Mouse (Mus musculus) forebrain, embryonic 12.5 days (tissue): Measurements from ENCODE around the gene Mymx. TPM values are rescaled to one million over a fixed set of nuclear protein-coding genes. Genes with fewer than 3 reads are reported as not detected.

ENCODE experiments used
- ATAC-seq: fragments of 200-750 bp; cut with Nextera tagmentation; 2 replicates; pipeline ENCODE4 v1.8.0; 2017; ENCODE audit warnings: moderate TSS enrichment; ENCODE audit not compliant: low FRiP score
- H3K27ac ChIP-seq: fragments of 300-500 bp; sonication (generic); 2 replicates; pipeline ENCODE4 v1.5.1; 2016; ENCODE audit warnings: mild to moderate bottlenecking
- H3K27me3 ChIP-seq: fragments of 300-500 bp; sonication (generic); 2 replicates; pipeline ENCODE4 v1.6.1; 2016; ENCODE audit warnings: mild to moderate bottlenecking
- H3K36me3 ChIP-seq: fragments of 300-500 bp; sonication (generic); replicated peaks from 2 replicates; pipeline ENCODE4 v1.6.1; 2016; ENCODE audit warnings: mild to moderate bottlenecking
- H3K4me1 ChIP-seq: fragments of 300-500 bp; sonication (generic); 2 replicates; pipeline ENCODE4 v1.6.1; 2016
- H3K4me2 ChIP-seq: fragments of 300-500 bp; sonication (generic); 2 replicates; pipeline ENCODE4 v1.6.1; 2016; ENCODE audit warnings: mild to moderate bottlenecking, moderate library complexity
- H3K4me3 ChIP-seq: fragments of 300-500 bp; sonication (generic); replicated peaks from 2 replicates; pipeline ENCODE4 v1.5.1; 2016; ENCODE audit warnings: mild to moderate bottlenecking
- H3K9ac ChIP-seq: fragments of 300-500 bp; sonication (generic); 2 replicates; pipeline ENCODE4 v1.6.1; 2016; ENCODE audit warnings: mild to moderate bottlenecking
- H3K9me3 ChIP-seq: fragments of 300-500 bp; sonication (generic); 2 replicates; pipeline ENCODE4 v1.6.1; 2016
- WGBS: fragments of 180-500 bp; shearing (Covaris S2); methylation state at CpG from one replicate; pipeline ENCODE4 v1.1.7; 2016; 5-methylcytosine and 5-hydroxymethylcytosine counted together
- polyA plus RNA-seq: library from polyadenylated mRNA; unstranded; fragments of >200 nt; fragmentation: Nextera tagmentation; extraction: Ambion mirVana; gene quantifications from 2 replicates; pipeline ENCODE4 v1.2.1, GENCODE M21; 2016

Mymx gene
- polyA plus RNA-seq, 1 experiment from 2014 or later, result 0.24 TPM

- no peaks in the 10 kb centered on the region for H3K27me3 ChIP-seq
- peaks cover 36% of the 10 kb centered on the region for H3K4me1 ChIP-seq
- 0% methylated on average over 18 of the region's 18 CpGs for WGBS
- H3K36me3 ChIP-seq, result peaks cover 30% of the 10 kb centered on the region
- peak overlapping the region; percentile 95 for H3K9ac ChIP-seq
- peak; percentile 75 for ATAC-seq
- H3K4me3 ChIP-seq, result peak overlapping the region; percentile 97
- H3K27ac ChIP-seq, result peak overlapping the region; percentile 98
- H3K9me3 ChIP-seq, result no peaks in the 10 kb centered on the region
- H3K4me2 ChIP-seq, result peak overlapping the region; percentile 81
Observed at GRCm38 (mm10) chr17:45573780-45574123, 28.1 kb downstream of the Mymx start.

GRCm38 (mm10) chr17:45573087-45573779 lies 28.7 kb downstream of the Mymx start, which contains the start of gene Hsp90ab1:
Hsp90ab1 (minus strand) TSS chr17:45573271.
- Histone ChIP-seq H3K4me2 (peak within 1 kb of the TSS; percentile 81), H3K36me3 (peaks cover 36% of the 10 kb centered on the region), H3K9me3 (no peaks in the 10 kb centered on the region), H3K9ac (peak within 1 kb of the TSS; percentile 95), H3K4me1 (peaks cover 41% of the 10 kb centered on the region), H3K27ac (peak within 1 kb of the TSS; percentile 98), H3K4me3 (peak within 1 kb of the TSS; percentile 97), H3K27me3 (no peaks in the 10 kb centered on the region)
- peak; percentile 89 for ATAC-seq
- WGBS, result under 1% methylated on average over 41 of the region's 41 CpGs

GRCm38 (mm10) chr17:45572103-45573086 lies 29.5 kb downstream of the Mymx start:
- Histone ChIP-seq H3K9me3 (no peaks in the 10 kb centered on the region), H3K4me1 (peaks cover 46% of the 10 kb centered on the region), H3K9ac (peak overlapping the region; percentile 95), H3K4me2 (peak overlapping the region; percentile 81), H3K36me3 (peaks cover 44% of the 10 kb centered on the region), H3K27me3 (no peaks in the 10 kb centered on the region), H3K4me3 (peak overlapping the region; percentile 97), H3K27ac (peak overlapping the region; percentile 98)
- WGBS, result under 1% methylated on average over 57 of the region's 57 CpGs
- ATAC-seq, result peak; percentile 62

- Histone ChIP-seq H3K9me3 (no peaks in the 10 kb centered on the region), H3K4me3 (no peak overlapping the region), H3K9ac (peak overlapping the region; percentile 3; the same call in 1 of the 2 replicates), H3K27ac (no peak overlapping the region), H3K4me2 (no peak overlapping the region), H3K4me1 (peaks cover 60% of the 10 kb centered on the region), H3K36me3 (peaks cover 65% of the 10 kb centered on the region), H3K27me3 (no peaks in the 10 kb centered on the region)
- 88% methylated on average over 4 of the region's 4 CpGs for WGBS
- ATAC-seq, result no peak
Observed at GRCm38 (mm10) chr17:45569999-45570398, 31.9 kb downstream of the Mymx start.

GRCm38 (mm10) chr17:45568990-45569389 lies 32.9 kb downstream of the Mymx start:
- no peak overlapping the region for H3K27ac ChIP-seq
- H3K9me3 ChIP-seq, result no peaks in the 10 kb centered on the region
- 89% methylated on average over 12 of the region's 12 CpGs for WGBS
- peaks cover 59% of the 10 kb centered on the region for H3K4me1 ChIP-seq
- H3K4me2 ChIP-seq, result no peak overlapping the region
- no peak for ATAC-seq
- no peak overlapping the region for H3K9ac ChIP-seq
- H3K27me3 ChIP-seq, result no peaks in the 10 kb centered on the region
- peaks cover 65% of the 10 kb centered on the region for H3K36me3 ChIP-seq
- no peak overlapping the region for H3K4me3 ChIP-seq

GRCm38 (mm10) chr17:45567162-45567601 lies 34.7 kb downstream of the Mymx start:
- Histone ChIP-seq H3K4me1 (peaks cover 59% of the 10 kb centered on the region), H3K36me3 (peaks cover 65% of the 10 kb centered on the region), H3K9ac (no peak overlapping the region), H3K4me2 (no peak overlapping the region), H3K9me3 (no peaks in the 10 kb centered on the region), H3K4me3 (no peak overlapping the region), H3K27ac (0 out of 2 replicates have a peak overlapping the region, but pooled peaks have one; percentile 37), H3K27me3 (no peaks in the 10 kb centered on the region)
- WGBS, result 25% methylated on average over 4 of the region's 4 CpGs
- no peak for ATAC-seq

GRCm38 (mm10) chr17:45566360-45567161 lies 35.3 kb downstream of the Mymx start:
- H3K27ac ChIP-seq, result 0 out of 2 replicates have a peak overlapping the region, but pooled peaks have one; percentile 37
- peaks cover 63% of the 10 kb centered on the region for H3K36me3 ChIP-seq
- peaks cover 53% of the 10 kb centered on the region for H3K4me1 ChIP-seq
- no peak overlapping the region for H3K4me3 ChIP-seq
- 0 out of 2 replicates have a peak overlapping the region, but pooled peaks have one; percentile 1 for H3K4me2 ChIP-seq
- 69% methylated on average over 18 of the region's 18 CpGs for WGBS
- no peak overlapping the region for H3K9ac ChIP-seq
- H3K27me3 ChIP-seq, result no peaks in the 10 kb centered on the region
- H3K9me3 ChIP-seq, result no peaks in the 10 kb centered on the region
- ATAC-seq, result no peak

GRCm38 (mm10) chr17:45566031-45566359 lies 35.9 kb downstream of the Mymx start:
- Histone ChIP-seq H3K4me2 (no peak overlapping the region), H3K27ac (0 out of 2 replicates have a peak overlapping the region, but pooled peaks have one; percentile 31), H3K27me3 (no peaks in the 10 kb centered on the region), H3K4me1 (peaks cover 48% of the 10 kb centered on the region), H3K9me3 (no peaks in the 10 kb centered on the region), H3K36me3 (peaks cover 57% of the 10 kb centered on the region), H3K4me3 (no peak overlapping the region), H3K9ac (no peak overlapping the region)
- 90% methylated on average over 1 of the region's 1 CpGs for WGBS
- ATAC-seq, result no peak

GRCm38 (mm10) chr17:45565103-45565502 lies 36.8 kb downstream of the Mymx start:
- no peaks in the 10 kb centered on the region for H3K9me3 ChIP-seq
- peaks cover 48% of the 10 kb centered on the region for H3K36me3 ChIP-seq
- peak overlapping the region; percentile 74 for H3K4me2 ChIP-seq
- peak overlapping the region; percentile 83 for H3K4me3 ChIP-seq
- no peaks in the 10 kb centered on the region for H3K27me3 ChIP-seq
- H3K9ac ChIP-seq, result peak overlapping the region; percentile 95
- WGBS, result 93% methylated on average over 11 of the region's 11 CpGs
- no peak for ATAC-seq
- 0 out of 2 replicates have a peak overlapping the region, but pooled peaks have one; percentile 92 for H3K27ac ChIP-seq
- peaks cover 44% of the 10 kb centered on the region for H3K4me1 ChIP-seq

- H3K27ac ChIP-seq, result peak overlapping the region; percentile 92
- 13% methylated on average over 18 of the region's 18 CpGs for WGBS
- H3K27me3 ChIP-seq, result no peaks in the 10 kb centered on the region
- H3K9ac ChIP-seq, result peak overlapping the region; percentile 95
- peak overlapping the region; percentile 83 for H3K4me3 ChIP-seq
- H3K4me1 ChIP-seq, result peaks cover 41% of the 10 kb centered on the region
- peaks cover 43% of the 10 kb centered on the region for H3K36me3 ChIP-seq
- H3K4me2 ChIP-seq, result peak overlapping the region; percentile 74
- H3K9me3 ChIP-seq, result no peaks in the 10 kb centered on the region
- no peak; the same call in 1 of the 2 replicates for ATAC-seq
Observed at GRCm38 (mm10) chr17:45564531-45565084, 37.3 kb downstream of the Mymx start.
